Mouse (Mus musculus) E14TG2a.4 (cell line): ENCODE measurements around the gene Shank2.

Experiments used
- H3K27me3 ChIP-seq: 2 replicates; pipeline ENCODE4 v1.6.1; 2014; ENCODE audit warnings: low read length, control low read depth; ENCODE audit not compliant: insufficient read depth
- H3K36me3 ChIP-seq: 2 replicates; pipeline ENCODE4 v1.6.1; 2014; ENCODE audit warnings: low read length, control low read depth; ENCODE audit not compliant: insufficient read depth
- H3K4me1 ChIP-seq: replicated peaks from 2 replicates; pipeline ENCODE4 v1.6.1; 2014; ENCODE audit warnings: low read depth, low read length, control low read depth
- H3K4me3 ChIP-seq: replicated peaks from 2 replicates; pipeline ENCODE4 v1.5.1; 2014; ENCODE audit warnings: mild to moderate bottlenecking, low read length
- H3K9me3 ChIP-seq: 2 replicates; pipeline ENCODE4 v1.6.1; 2014; ENCODE audit warnings: low read length, control low read depth
- CTCF ChIP-seq: conservative IDR thresholded peaks from 2 replicates; pipeline ENCODE4 v1.5.1; 2014; ENCODE audit warnings: low read length
- NANOG ChIP-seq: IDR thresholded peaks from 2 replicates; pipeline ENCODE4 v1.6.1; 2014; ENCODE audit warnings: borderline replicate concordance, low read length, mixed read lengths
- POU5F1 ChIP-seq: IDR thresholded peaks from 2 replicates; pipeline ENCODE4 v1.6.1; 2014; ENCODE audit warnings: low read length, borderline replicate concordance

The Shank2 gene

DNA sequence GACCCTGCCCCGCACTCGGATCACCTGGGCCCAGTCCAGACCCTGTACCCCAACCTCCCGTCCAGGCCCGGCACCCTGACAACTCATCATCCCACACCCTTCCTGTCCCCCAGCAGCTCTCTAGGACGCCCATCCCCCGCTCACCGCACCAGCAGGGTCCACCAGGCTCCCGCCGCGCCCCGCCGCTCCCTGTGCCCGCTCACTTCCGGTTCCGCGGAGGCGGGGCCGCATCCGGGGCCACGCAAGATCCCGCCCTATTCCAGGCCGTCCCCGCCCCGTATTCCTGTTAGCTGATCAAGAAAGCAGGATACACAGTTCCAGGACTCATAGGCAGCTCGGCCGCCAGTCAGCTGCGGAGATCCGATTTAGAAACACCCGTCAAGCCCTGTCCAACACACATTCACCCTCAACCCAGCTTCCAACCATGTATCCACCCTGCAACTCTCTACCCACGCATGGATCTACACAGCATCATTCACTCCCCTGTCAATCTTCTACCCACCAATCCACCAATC lies 468.9 kb downstream of the Shank2 start, which contains the start of gene Cttn:
Cttn (minus strand) TSS at position 465 of the 515 bp plus-strand sequence.
- H3K9me3 ChIP-seq, result no peaks in the 10 kb centered on the region
- no peak for TF ChIP-seq CTCF
- TF ChIP-seq POU5F1, result no peak
- TF ChIP-seq NANOG, result no peak
- peaks cover 61% of the 10 kb centered on the region for H3K4me1 ChIP-seq
- peak within 1 kb of the TSS; percentile 95 for H3K4me3 ChIP-seq
- peaks cover 24% of the 10 kb centered on the region for H3K36me3 ChIP-seq
- H3K27me3 ChIP-seq, result no peaks in the 10 kb centered on the region

DNA sequence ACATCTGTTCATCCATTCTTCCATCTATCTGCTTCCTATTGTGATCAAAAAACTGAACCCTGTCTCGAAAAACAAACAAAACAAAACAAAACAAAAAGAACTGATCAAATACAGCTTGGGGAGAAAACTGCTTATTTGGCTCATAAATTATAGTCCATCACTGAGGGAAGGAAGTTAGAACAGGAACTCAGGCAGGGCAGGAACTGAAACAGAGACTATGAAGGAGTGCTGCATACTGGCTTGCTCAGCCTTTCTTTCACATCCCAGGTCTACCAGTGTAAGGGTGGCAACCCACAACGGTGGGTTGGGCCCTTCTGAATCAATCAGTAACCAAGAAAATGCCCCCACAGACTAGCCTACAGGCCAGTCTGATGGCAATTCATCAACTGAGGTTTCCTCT lies 469.4 kb downstream of the Shank2 start:
- Histone ChIP-seq H3K9me3 (no peaks in the 10 kb centered on the region), H3K4me3 (peak overlapping the region; percentile 95), H3K27me3 (no peaks in the 10 kb centered on the region), H3K36me3 (peaks cover 21% of the 10 kb centered on the region), H3K4me1 (peaks cover 61% of the 10 kb centered on the region)
- TF ChIP-seq NANOG, result no peak
- TF ChIP-seq CTCF, result no peak
- TF ChIP-seq POU5F1, result no peak

DNA sequence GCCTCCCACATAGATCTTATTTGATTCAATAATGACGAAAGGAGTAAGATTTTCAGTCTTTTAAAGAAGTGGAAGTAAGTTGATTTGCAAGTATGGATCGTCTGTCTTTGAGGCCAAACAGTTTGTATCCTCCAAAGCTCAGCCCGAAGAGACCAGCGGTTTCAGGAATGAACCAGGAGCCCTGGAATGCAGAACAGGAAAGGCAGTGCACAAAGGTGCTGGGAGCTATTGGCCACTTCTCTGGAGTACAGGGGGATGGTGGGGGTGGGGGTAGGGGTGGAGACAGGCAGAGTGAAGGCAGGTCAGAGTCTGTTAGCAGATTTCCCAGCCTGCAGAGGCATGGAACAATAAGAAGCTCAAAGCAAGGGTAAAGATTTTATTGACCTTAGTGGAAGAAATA lies 471.8 kb downstream of the Shank2 start:
- H3K4me1 ChIP-seq, result peaks cover 47% of the 10 kb centered on the region
- H3K4me3 ChIP-seq, result no peak overlapping the region
- H3K9me3 ChIP-seq, result no peaks in the 10 kb centered on the region
- peaks cover 16% of the 10 kb centered on the region for H3K36me3 ChIP-seq
- TF ChIP-seq POU5F1, result no peak
- no peak for TF ChIP-seq CTCF
- TF ChIP-seq NANOG, result no peak
- no peaks in the 10 kb centered on the region for H3K27me3 ChIP-seq
